Mouse (Mus musculus) T-cell, adult 2 months (primary cell): Measurements from ENCODE around the gene Cldn17.

Experiments used
- DNase-seq: peaks from one replicate; pipeline ENCODE4 v3.0.0; 2022; ENCODE audit warnings: low spot score

Gene Cldn17

GRCm38 (mm10) chr16:88506878-88507277 is at the start of gene Cldn17:
Gene Cldn17 (minus strand): TSS chr16:88506978.
- DNase-seq, result no peak

GRCm38 (mm10) chr16:88542488-88542887 is 35.7 kb upstream of the Cldn17 start:
- no peak for DNase-seq

- no peak for DNase-seq
These were observed 33.2 kb upstream of the Cldn17 start for GRCm38 (mm10) chr16:88539841-88540487.

- no peak for DNase-seq
These were observed 4.6 kb upstream of the Cldn17 start for GRCm38 (mm10) chr16:88511348-88511747.

GRCm38 (mm10) chr16:88508150-88508549 is 1.4 kb upstream of the Cldn17 start:
- no peak for DNase-seq

GRCm38 (mm10) chr16:88506338-88506737 is 440 bp downstream of the Cldn17 start:
- no peak for DNase-seq

GRCm38 (mm10) chr16:88488096-88488495 is 18.7 kb downstream of the Cldn17 start:
- DNase-seq, result no peak

- no peak for DNase-seq
These were observed 26.6 kb downstream of the Cldn17 start for GRCm38 (mm10) chr16:88480011-88480774.

GRCm38 (mm10) chr16:88463235-88463634 is 43.5 kb downstream of the Cldn17 start:
- DNase-seq, result no peak
